Mouse (Mus musculus): ENCODE data around the gene Arhgap23. TPM values are rescaled to one million over a fixed set of nuclear protein-coding genes. Genes with fewer than 3 reads are reported as not detected.

Arhgap23 gene
- total RNA-seq, 2 experiments from 2014 or later: 16.0 to 18.0 TPM

DNA sequence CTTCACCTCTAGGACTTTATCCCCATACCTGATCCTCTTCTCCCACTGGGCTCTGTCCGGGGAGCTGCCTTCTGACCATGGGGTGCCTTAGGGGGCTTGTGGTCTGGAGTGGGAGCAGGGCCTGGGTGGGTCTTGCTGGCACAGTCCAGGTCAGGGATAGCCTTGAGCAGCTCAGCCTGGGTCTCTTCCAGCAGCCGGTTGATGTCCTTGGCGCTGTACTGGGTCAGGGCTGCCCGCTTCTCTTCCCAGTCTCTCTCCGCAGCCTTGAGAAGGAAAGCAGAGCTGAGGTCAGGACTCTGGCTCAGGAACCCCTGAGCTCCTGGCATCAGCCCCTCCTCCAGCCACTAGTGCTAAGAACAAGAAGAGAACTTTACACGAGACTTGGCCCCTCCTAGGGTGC, 110.0 kb downstream of the Arhgap23 start:
- intact Hi-C loops (cut with DNase I): no loop called here

DNA sequence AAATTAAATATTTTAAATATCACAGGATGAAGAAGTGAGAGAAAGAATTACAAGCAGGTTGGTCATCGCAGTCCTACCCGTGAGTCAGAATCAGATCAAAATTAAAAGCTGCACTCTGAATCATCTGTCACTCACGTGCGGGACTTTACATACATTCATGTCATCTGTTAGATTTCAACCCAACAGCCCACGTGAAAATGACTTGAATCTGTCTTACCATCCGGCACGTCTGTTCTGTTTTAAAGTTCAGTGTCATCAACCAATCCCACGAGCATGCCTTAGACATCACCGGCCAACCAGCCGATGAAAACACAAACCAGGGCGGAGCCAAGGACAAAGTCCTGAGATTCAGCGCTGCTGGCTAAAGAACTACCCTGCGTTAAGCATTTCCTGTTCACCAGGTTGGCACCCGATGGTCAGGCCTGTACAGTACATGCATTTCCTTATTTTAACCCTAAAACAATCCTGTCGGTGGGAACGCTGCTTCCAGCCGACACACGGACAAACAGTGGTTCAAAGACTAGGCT, 113.0 kb downstream of the Arhgap23 start:
- intact Hi-C loops (cut with DNase I): no loop called here
- DNase-seq: no peak

More for the DNA sequence above, 110.0 kb downstream of the Arhgap23 start:
- DNase-seq: no peak

DNA sequence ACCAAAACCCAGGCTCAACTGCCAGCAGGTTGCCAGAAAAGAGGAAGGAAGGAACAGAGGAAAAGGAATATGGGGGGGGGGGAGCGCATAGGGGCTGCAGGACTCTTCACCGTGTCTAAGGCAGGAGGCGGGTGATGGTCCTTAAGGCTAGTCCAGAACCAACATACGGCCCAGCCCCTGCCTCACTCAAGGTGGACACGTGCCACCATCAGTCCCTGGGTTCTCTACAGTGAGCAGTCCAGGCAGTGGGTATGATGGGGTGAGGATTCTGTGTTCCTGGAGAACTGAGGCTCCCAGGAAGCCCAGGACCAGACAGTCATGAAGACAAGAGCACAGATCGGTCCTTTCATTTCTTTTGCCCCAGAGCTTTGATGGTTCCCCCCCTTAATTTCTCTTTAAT, 114.7 kb downstream of the Arhgap23 start:
- intact Hi-C loops (cut with DNase I): loop anchor here (2.0 to 5.0 kb wide), 2 partner anchors 27 to 157 kb away; partner anchors contain the start of gene Cisd3
- no peak for DNase-seq

DNA sequence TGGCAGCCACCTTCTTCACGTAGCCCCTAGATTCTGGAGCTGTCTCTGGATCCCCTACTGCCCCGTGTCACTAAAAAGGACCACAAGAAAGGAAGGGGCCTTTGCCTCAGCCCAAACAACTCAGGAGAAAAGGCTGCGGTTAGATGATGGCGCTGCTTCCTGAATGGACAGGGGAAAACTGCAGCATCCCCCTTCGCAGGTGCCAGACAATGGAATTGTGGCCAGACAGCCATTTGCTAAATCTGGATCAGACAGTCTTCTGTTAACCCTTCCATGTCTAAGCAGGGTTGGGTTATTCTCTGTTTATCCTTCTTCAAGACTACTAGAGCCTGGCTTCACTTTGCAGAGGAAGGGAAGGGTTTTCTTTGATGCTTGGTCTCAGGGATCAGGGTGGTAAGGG, 115.6 kb downstream of the Arhgap23 start:
- no peak for DNase-seq
- intact Hi-C loops (cut with DNase I): loop anchor here (1.0 to 5.0 kb wide), 3 partner anchors 26 to 156 kb away; partner anchors contain the start of gene Cisd3

DNA sequence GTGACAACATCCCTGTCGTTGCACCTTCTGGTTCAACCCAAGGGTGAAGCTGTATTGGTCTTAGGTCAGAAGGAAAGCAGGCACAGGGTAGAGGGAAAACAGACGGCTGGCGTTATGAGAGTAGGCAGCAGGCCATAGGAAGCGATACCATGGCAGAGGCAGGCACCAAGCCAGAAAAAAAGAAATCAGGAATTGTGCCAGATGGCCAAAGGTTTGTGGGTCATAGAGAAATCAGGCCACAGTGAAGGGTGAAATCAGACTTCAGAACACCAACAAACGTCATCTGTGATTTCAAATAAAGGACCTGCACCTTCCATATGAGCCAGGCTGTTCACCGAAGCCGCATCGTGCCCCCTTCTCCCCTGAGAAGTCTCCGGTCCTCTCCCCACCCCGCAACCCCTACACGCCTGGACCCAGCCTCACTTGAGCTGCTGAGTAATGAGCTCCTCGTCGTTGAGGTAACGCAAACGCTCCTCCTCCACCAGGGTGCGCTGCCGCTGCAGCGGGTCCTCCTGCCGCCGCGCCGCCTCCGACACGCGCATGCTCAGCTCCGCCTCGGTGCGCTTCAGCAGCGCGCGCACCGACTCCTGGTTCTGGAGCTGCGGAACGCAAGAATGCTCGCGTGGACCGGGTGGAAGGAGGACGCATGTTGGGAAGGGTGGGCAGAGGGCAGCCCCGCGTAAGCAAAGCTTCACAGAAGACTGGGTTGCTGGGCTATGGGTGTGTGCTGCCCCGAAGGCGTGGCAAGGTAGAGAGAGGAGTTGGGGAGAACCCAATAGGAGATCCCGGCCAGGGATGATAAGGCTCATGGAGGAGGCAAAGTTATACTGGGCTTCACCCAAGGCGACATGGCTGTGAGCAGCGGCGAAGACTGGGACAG, 116.3 kb downstream of the Arhgap23 start:
- peak; percentile 90 to 92 for DNase-seq
- intact Hi-C loops (cut with DNase I): loop anchor here (1.0 to 5.0 kb wide), 4 partner anchors 25 to 156 kb away; partner anchors contain the start of gene Cisd3

DNA sequence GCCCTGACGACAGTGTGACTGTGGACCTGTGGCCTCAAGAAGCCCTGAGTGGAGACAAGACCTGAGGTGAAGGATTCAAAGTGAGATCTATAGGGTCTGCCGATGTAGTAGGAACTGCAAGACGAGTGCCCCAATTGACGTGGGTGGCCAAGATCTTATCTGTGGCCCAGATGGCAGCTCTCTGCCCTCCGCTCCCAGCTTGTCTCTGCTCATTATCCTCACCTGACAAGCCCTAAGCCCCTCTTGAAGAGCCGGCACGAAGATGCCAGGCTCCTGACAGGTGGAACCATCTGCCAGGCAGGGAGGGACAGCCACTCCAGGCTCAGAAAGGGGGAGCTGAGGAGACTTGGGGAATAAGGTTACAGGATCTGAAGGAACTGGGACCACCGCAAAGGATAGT, 117.0 kb downstream of the Arhgap23 start:
- DNase-seq: no peak
- intact Hi-C loops (cut with DNase I): loop anchor here (2.0 to 5.0 kb wide), 2 partner anchors 42 to 155 kb away; partner anchors contain the start of gene Cisd3

DNA sequence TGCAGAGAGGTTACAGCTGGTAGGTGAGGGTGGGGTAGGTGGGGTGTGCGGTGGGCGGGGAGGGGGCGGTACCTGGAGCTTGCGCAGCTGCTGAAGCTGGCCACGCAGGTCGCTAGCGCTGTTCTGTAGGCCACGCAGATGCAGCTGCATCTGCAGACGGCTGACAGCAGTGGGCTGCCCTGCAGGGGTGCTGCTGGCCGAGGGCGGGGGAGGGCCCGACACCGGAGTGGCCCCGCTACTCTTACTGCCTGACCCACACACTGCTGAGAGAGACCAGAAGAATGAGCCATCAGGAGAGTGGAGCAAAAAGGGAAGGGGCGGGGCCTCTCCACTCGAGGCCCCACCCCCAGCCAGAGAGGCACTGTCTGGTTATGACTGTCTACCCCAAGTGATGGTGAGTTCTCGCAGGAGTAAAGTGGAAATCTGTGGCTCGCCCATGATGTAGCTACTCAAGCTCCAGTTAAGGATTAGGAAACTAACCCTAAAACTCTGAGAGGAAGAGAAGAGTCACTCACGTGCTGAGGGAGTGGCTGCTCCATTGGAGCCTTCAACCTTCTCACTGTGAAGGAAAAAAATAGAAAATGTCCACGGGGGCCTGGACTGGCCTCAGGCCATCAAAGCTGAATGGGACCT, 117.7 kb downstream of the Arhgap23 start:
- no peak for DNase-seq
- intact Hi-C loops (cut with DNase I): loop anchor here (2.0 to 5.0 kb wide), 2 partner anchors 42 to 154 kb away; partner anchors contain the start of gene Cisd3

DNA sequence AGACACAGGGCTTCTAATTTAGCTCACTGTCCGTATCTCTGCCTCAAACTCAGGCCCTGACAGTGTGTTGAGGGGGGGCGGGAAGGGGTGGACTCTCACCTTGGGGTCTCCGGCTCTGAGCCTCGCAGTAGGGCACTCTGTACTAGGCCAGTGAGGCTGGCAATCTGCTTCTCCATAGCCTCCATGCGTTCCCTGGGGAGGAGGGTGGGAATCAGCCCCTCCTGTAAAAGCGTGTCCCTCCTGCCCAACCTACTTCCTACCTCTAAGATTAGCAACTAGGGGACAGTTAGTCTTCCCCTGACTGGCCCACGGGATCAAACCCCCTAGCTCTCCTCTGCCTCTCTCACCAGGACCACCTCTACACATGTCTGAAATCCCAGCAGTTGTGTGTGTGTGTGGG, 118.3 kb downstream of the Arhgap23 start:
- intact Hi-C loops (cut with DNase I): loop anchor here (2.0 to 5.0 kb wide), 2 partner anchors 41 to 154 kb away; partner anchors contain the start of gene Cisd3

DNA sequence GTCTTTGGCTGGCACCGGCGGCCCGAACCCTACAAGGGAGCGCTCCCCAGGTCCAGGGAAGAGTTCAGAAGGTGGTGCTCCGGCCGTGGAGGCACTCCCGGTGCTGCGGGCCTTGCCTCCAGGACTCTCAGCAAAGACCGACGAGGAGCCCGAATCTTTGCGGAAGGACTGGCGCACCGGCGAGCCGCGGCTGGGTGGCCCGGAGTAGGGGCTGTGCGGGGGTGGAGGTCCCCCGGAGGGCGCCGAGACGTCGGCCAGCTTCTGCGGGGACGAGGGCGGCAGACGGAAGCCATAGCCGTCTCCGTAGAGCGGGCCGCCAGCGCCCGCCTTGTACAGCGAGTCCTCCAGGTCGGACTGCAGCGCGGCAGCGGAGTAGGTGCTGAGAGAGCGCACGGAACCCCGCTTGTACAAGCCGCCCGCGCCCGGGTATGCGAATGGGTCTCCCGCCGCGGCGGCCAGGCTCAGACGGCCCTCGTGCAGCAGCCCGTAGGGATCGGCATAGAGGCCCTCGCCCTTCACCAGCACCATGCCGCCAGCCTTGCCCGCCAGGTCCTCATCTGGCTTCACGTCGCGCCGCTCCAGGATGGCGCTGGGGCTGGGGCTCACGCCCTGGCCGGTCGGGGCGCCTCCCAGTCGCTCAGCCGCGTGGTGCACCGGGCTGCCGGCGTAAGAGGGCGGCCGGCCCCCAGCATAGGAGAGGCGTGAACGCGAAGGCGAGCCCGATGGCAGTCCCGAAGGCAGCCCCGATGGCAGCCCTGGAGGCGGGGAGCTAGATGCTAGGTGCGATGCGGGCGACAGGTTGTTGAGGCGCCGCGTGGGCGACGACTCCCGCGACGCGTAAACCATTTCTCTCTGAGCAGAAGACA, 119.3 kb downstream of the Arhgap23 start:
- intact Hi-C loops (cut with DNase I): loop anchor here (5.0 kb wide), 1 partner anchor 153 kb away; the partner anchor contains the start of gene Cisd3
- DNase-seq: no peak

More for the DNA sequence above, 118.3 kb downstream of the Arhgap23 start:
- DNase-seq: no peak

DNA sequence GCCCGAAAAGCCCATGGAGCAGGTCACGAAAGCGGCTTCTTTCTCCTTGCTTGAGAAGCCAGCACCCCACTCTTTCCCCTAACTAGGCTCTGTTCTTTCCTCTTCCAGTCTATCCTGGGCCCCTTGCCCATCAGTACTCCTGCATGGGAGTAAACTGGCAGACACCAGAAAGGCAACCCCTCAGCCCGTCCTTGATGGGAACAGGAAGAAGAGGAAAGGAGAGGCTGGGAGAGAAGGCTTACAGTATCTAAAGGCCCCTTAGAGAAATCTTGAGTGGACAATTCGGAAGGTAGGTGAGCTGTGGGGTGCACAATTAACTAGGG, 119.9 kb downstream of the Arhgap23 start:
- DNase-seq: no peak
- intact Hi-C loops (cut with DNase I): no loop called here

DNA sequence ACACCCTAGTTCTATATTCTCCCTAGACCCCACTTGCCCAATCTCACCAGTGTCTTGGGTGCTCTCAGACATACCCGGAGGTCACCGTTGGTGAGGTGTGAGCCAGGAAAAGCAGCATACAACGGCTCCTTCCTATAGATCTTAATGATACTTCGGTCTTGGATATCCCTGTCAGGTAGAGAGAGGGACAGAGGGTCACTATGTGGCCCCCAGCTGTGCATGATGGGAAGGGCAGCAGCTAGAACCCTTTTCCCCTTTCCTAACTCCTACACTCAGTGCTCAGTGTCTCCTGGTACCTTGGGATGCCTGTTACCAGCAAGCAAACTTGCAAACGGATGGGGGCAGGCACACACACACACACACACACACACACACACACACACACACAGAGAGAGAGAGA, 120.3 kb downstream of the Arhgap23 start:
- intact Hi-C loops (cut with DNase I): no loop called here
- DNase-seq: no peak

DNA sequence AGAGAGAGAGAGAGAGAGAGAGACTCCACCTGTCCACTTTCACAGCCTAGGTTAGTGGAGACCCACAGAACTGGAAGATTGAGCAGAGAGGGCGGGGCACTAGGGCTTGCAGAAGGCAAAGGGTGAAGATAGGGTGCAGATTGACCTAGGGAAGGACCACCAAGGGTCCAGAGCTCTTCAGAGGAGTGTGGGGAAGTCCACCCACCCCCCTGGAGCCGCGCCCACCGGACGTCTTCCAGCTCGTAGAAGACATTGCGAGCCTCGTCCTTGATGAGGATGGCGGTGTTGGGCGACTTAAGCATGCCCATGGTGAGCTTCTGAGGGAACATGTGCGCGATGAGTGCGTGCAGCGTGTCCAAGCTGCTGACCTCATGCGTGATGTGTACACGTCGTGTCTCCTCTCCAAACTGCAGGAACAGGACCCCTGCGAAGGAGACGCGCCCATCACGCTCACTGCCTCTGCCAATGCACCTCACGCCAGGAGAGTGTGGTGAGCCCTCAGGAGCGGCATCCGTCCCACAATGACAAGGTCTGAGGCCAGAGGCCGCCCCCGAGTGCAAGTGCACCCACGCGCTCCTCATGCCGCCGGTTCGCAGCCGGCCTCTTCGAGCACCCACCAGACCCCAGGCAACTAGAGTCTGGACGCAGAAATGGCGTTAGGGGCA, 120.9 kb downstream of the Arhgap23 start:
- no peak for DNase-seq
- intact Hi-C loops (cut with DNase I): no loop called here

DNA sequence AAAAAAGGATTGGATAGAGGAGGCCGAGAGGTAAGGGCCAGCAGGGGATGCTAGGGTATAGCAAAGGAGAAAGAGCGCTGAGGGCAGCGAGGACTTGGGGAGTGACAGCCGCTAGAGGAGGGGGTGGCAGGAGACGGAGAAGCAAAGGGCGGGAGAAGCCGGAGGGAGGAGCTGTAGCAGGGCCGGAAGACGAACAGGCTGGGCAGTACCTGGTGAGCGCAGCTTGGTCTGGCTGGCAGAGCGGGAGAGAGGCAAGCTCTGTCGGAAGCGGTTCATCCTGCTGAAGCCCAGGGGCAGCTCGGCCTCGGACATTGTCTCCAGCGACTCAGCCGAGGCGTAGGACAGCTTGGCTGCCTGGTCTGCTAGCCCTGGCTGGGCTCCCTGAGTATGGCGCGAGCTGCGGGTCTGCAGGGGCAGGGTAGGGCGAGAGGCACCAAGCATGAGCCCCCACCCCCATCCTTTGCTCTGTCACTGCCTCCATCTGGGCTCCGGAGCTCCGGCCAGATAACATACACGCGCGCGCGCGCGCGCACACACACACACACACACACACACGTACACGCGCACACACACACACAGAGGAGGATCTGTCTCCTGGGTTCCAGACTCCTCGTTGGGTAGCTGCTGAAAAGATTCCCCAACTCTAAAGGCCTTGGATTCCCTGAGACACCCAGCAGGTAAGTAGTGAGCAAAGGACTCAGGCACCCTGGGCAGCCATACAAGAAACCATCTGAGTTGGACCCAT, 121.7 kb downstream of the Arhgap23 start:
- intact Hi-C loops (cut with DNase I): no loop called here
- DNase-seq: no peak

DNA sequence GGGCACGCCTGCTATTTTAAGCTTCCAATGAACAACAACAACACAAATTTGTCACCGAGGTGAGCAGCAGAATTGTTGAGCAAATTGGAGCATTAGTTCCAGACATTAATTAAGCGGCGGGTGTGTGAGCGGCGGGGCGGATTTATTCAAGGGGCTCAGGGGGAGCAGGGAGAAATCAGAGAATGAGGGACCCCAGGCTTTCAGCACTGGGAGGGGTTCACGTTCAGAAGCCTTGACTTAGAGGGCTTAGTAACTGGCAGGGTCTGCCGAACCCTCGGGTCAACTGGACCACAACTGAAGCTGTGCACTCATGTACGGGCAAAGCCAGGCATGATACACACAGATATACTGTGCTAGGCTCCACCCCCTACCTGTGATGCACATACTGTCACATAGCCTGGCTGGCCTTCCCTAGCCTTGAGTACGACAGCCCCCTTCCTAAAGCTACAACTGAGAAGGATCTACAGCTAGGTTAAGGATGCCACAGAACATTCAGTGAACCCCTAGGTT, 122.3 kb downstream of the Arhgap23 start:
- no peak for DNase-seq
- intact Hi-C loops (cut with DNase I): no loop called here

DNA sequence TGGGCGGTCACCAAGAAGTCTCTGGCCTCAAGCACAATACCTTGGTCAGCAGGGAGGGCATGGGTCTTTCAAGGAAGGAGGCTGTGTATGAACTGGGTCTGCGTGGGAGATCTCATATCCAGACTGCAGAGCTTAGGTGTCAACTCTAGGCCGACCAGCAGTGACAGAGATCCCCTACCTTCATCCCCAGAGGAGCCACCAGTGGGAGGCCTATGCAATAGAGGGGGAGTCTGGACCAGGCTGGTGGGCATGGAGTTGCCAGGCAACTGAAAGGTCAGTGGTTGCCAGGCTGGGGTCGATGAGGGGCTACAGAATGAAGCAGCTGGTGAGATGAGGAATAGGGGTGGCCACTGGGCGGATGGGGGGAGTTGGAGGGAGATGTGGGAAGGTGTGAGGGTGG, 124.3 kb downstream of the Arhgap23 start:
- no peak for DNase-seq
- intact Hi-C loops (cut with DNase I): no loop called here

DNA sequence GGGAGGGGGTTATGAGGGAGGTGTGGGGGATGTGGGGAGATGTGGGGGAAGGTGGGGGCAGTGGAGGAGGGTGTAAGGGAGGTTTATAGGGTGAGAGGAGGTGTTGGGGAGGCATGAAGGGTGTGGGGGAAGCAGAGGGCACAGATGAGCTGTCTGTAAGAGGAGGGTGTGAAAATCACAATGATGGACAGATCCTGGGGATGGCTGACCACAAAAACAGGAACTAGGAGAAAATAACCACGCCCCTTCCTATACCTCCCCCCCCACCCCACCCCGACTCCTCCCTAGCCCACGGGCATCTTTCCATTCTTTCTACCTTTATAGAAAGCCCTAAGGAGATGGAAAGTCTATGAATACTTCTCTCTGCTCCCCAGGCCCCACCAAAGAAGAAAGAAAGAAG, 124.8 kb downstream of the Arhgap23 start:
- DNase-seq: no peak
- intact Hi-C loops (cut with DNase I): no loop called here

DNA sequence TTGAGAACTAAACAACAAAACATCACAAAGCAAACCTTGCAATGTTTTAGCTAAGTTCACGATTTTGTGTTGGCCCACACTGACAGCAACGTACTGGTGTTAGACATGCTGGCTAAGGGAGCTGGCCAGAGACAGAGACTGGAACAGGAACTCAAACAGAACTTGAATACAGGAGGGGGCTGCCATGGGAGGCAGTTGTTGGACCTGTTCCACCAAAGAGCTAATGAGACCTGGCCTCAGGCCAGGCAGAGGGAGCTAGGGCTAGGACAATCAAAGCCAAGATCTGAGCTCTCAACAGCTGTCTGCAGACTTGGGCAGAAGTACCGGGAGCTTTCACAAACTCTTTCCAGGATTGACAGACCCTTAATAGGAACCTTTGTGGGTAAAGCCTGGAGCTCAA, 125.3 kb downstream of the Arhgap23 start:
- no peak for DNase-seq
- intact Hi-C loops (cut with DNase I): no loop called here

DNA sequence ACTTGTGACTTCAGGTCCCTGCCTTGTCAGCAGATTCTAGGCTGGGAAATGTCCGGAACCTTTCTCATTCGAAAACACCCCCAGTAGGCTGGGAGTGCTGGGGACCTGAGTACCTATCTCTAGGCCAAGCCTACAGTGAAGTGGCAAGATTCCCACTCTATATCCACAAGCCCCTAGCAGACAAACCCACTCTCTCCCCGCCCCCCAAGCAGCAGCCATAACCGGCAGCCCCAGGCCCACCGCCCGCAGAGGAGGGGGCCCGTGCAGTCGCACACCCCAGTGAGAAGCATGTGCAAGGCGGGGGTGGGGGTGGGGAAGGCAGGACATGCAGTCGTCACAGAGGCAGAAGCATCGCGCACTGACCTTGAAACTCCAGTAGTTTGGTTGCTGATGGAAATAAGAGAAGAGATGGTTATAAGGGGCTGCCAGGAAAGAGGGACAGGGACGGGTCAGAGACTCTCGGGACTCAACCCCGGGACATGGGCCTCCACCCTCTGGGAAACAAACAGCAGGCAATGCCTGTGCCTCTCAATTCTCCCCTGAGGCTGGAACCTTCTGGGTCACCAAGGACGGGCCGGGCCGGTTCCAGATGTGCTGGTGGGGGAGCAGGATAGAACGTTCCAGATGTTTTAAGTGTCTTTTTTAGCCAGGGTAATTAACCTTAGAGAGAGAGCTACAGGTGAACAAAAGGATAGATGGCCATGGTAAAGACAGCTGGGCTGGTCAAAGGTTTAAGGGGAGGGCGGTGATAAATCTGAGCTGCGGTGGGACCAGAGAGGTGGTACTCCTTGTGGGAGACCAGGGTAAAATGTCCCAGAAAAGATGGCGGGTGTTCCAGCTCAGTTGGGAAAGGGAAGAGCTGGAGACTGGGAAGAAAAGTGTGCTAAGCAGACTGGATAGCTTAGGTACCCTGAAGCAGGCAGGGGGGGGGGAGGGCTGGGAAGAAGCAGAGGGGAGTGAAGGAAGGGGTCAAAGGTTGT, 127.1 kb downstream of the Arhgap23 start:
- intact Hi-C loops (cut with DNase I): no loop called here
- DNase-seq: no peak
